Mouse (Mus musculus): ENCODE measurements around the gene Tnxb.

The Tnxb gene

GRCm38 (mm10) chr17:34670235-34670634 is at the start of gene Tnxb:
Gene Tnxb, plus strand, starts transcription at chr17:34670535.
- DNase-seq (ENCODE audit: low read depth, low spot score) = no peak

GRCm38 (mm10) chr17:34621006-34621405 is 49.3 kb upstream of the Tnxb start:
- no peak for DNase-seq (ENCODE audit: low read depth, low spot score)

GRCm38 (mm10) chr17:34623161-34623560 is 47.2 kb upstream of the Tnxb start:
- DNase-seq (ENCODE audit: low read depth, low spot score) = no peak

- DNase-seq (ENCODE audit: low read depth, low spot score) = no peak
Observed at GRCm38 (mm10) chr17:34624981-34625380, 45.4 kb upstream of the Tnxb start.

GRCm38 (mm10) chr17:34626062-34626772 is 44.1 kb upstream of the Tnxb start:
- no peak for DNase-seq (ENCODE audit: low read depth, low spot score)

GRCm38 (mm10) chr17:34626773-34627092 is 43.6 kb upstream of the Tnxb start:
- DNase-seq (ENCODE audit: low read depth, low spot score) = peak; percentile 50

GRCm38 (mm10) chr17:34627093-34627942 is 43.0 kb upstream of the Tnxb start:
- peak; percentile 78 for DNase-seq (ENCODE audit: low read depth, low spot score)

- no peak for DNase-seq (ENCODE audit: low read depth, low spot score)
Observed at GRCm38 (mm10) chr17:34627943-34628643, 42.2 kb upstream of the Tnxb start, which contains the start of gene Ppt2. Gene Ppt2, minus strand, starts transcription at chr17:34628510.

GRCm38 (mm10) chr17:34628644-34628967 is 41.7 kb upstream of the Tnxb start:
- DNase-seq (ENCODE audit: low read depth, low spot score) = no peak

- no peak for DNase-seq (ENCODE audit: low read depth, low spot score)
Observed at GRCm38 (mm10) chr17:34629221-34629751, 41.0 kb upstream of the Tnxb start, which contains the start of gene Prrt1. Gene Prrt1, plus strand, starts transcription at chr17:34629533.

GRCm38 (mm10) chr17:34629796-34630603 is 40.3 kb upstream of the Tnxb start:
- DNase-seq (ENCODE audit: low read depth, low spot score) = no peak

GRCm38 (mm10) chr17:34630761-34631301 is 39.5 kb upstream of the Tnxb start:
- no peak for DNase-seq (ENCODE audit: low read depth, low spot score)

GRCm38 (mm10) chr17:34631647-34632046 is 38.7 kb upstream of the Tnxb start:
- DNase-seq (ENCODE audit: low read depth, low spot score) = no peak

GRCm38 (mm10) chr17:34632261-34632691 is 38.1 kb upstream of the Tnxb start:
- no peak for DNase-seq (ENCODE audit: low read depth, low spot score)

GRCm38 (mm10) chr17:34635671-34636070 is 34.7 kb upstream of the Tnxb start:
- DNase-seq (ENCODE audit: low read depth, low spot score) = no peak

GRCm38 (mm10) chr17:34637459-34637858 is 32.9 kb upstream of the Tnxb start:
- DNase-seq (ENCODE audit: low read depth, low spot score) = no peak

GRCm38 (mm10) chr17:34639461-34640255 is 30.7 kb upstream of the Tnxb start:
- DNase-seq (ENCODE audit: low read depth, low spot score) = no peak

- no peak for DNase-seq (ENCODE audit: low read depth, low spot score)
Observed at GRCm38 (mm10) chr17:34640778-34641601, 29.3 kb upstream of the Tnxb start.

GRCm38 (mm10) chr17:34641945-34642344 is 28.4 kb upstream of the Tnxb start:
- DNase-seq (ENCODE audit: low read depth, low spot score) = no peak
